Mouse (Mus musculus): ENCODE data around the gene 1700001C19Rik. TPM values are rescaled to one million over a fixed set of nuclear protein-coding genes. Genes with fewer than 3 reads are reported as not detected.

1700001C19Rik gene
- total RNA-seq, 2 experiments from 2014 or later: not detected

GRCm38 (mm10) chr17:47464248-47464965 is 27.2 kb upstream of the 1700001C19Rik start:
- no peak for ATAC-seq (replicated peaks; ENCODE audit: low FRiP score, poor library complexity, severe bottlenecking)

DNA sequence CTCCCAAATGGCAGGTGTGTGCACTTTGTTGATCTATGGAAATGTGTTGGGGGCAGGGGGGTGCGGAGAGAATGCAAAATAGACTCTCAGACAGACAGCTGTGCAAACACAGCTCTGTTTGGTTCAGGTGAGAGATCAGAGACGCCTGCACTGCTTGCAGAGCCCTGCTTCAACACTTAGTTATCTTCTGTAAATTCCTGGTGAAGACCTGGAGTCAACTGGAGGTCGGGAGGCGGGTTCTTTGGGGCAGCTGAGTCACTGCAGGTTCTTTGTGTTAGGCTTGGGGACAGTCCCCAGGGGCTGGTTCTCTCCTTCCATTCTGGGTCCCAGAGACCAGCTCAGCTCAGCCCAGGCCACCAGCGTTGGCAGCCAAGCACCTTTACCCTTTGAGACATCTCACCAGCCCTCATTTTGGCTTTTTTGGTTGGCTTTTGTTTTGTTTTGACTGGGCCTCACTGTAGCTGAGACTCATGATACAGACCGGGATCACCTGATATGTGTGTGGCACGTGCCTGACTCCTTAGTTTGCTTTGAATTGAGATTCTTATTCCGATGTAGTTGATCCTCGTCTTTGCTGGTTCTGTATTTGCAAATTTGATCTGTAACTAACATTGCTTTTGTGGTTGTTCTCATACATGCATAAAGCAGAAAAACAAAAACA is 25.7 kb upstream of the 1700001C19Rik start:
- ATAC-seq (replicated peaks; ENCODE audit: low FRiP score, poor library complexity, severe bottlenecking): no peak

DNA sequence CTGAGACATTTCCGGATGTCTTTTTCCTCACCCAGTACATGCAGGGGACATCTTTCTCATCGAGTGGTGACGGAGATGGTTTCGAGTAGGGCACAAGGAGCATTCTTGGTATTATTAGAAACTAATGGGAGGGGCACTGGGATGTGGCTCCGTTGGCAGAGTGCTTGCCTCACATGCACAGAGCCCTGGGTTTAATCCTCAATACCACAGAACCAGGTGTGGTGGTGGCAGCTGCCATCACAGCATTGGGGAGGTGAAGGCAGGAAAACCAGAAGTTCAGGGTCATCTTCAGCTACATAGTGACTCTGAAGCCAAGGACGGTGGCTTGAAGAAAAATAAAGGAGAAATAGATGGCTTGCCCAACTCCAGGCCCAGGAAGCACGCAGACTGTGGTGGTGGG is 25.0 kb upstream of the 1700001C19Rik start:
- ATAC-seq (replicated peaks; ENCODE audit: low FRiP score, poor library complexity, severe bottlenecking): no peak

GRCm38 (mm10) chr17:47461688-47462087 is 24.5 kb upstream of the 1700001C19Rik start:
- no peak for ATAC-seq (replicated peaks; ENCODE audit: low FRiP score, poor library complexity, severe bottlenecking)

GRCm38 (mm10) chr17:47459341-47459919 is 22.3 kb upstream of the 1700001C19Rik start:
- ATAC-seq (replicated peaks; ENCODE audit: low FRiP score, poor library complexity, severe bottlenecking): no peak

- ATAC-seq (replicated peaks; ENCODE audit: low FRiP score, poor library complexity, severe bottlenecking): no peak
These were observed 21.8 kb upstream of the 1700001C19Rik start for GRCm38 (mm10) chr17:47458936-47459335.

- ATAC-seq (replicated peaks; ENCODE audit: low FRiP score, poor library complexity, severe bottlenecking): no peak
These were observed 21.1 kb upstream of the 1700001C19Rik start for GRCm38 (mm10) chr17:47458310-47458709.

DNA sequence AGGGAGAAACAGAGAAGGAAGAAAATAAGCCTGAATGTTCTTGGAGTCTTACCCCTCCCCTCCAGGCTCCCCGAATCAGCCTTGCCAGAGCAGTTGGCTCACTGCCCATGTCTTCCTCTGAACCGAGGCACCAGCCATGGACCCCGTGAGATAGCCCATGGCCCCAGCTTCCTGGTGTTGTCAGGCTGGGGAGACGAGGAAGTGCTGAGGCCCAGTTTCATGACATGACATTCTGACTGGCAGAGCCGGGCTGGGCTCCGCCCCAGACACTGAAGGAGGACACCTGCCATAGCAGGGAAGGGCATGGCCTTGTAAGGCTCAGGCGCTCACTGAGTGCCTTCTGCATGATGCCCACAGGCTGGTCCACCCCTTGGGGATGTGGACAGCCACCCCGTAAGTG is 17.5 kb upstream of the 1700001C19Rik start:
- peak; percentile 68 for ATAC-seq (replicated peaks; ENCODE audit: low FRiP score, poor library complexity, severe bottlenecking)

DNA sequence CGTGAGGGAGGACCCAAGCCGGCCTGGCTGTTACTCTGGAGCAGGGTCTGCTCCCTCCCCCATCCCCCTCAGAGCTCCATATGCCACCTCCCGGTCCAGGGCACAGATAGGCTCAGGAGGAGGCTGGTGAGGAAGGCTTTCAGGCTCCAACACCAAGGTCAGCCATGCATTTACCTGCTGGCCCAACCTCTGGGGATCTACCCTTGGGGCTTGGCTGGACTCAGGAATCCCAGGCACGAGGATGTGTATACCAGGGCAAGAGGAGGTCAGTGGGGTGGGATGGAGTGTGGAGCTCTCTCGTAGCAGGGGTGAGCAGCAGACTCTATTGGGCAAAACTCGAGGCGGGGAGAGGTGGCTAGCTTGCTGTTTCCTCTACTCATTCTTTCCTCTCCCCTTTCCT is 15.7 kb upstream of the 1700001C19Rik start:
- ATAC-seq (replicated peaks; ENCODE audit: low FRiP score, poor library complexity, severe bottlenecking): no peak

- ATAC-seq (replicated peaks; ENCODE audit: low FRiP score, poor library complexity, severe bottlenecking): no peak
These were observed 13.8 kb upstream of the 1700001C19Rik start for GRCm38 (mm10) chr17:47450880-47451565.

GRCm38 (mm10) chr17:47450239-47450638 is 13.1 kb upstream of the 1700001C19Rik start:
- ATAC-seq (replicated peaks; ENCODE audit: low FRiP score, poor library complexity, severe bottlenecking): no peak

- ATAC-seq (replicated peaks; ENCODE audit: low FRiP score, poor library complexity, severe bottlenecking): no peak
These were observed 12.3 kb upstream of the 1700001C19Rik start for GRCm38 (mm10) chr17:47449432-47449831.

DNA sequence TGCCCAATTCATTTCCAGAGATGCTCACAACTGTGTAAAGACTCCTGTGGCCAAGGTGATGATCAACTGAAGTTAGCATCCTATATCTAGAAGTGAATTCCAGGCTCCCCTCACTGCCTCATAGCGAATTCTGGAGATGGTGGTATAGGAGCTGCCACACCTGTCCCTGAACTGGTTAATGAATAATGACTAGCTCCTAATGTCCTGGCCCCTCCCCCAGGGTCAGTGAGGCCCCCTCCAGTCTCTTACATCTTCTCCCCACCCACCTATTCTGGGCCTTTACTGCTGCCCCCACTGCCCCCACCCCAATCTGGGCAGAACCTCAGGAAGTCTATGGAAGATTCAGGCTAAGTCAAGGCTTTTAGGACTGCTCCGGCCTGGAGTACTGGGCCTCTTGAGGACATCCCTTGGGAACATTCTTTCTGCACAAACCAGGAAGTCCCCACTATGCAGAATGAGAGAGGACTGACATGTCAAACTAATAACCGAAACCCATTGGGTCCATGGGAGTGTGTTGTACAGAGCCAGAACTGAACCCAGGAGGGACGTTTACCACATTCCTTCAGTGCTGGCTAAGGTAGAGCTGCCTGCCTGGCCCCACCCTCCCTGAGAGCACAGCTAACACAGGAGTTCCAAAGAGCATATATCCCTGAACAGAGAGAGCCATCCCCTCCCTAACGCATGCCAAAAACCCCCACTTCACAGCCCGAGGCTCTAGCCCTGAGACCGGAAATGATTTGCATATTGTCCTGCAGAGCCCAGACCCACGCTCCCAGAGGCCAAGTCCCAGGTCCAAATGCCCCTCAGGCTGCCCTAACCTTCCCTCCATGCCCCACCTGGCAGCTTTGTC is 11.6 kb upstream of the 1700001C19Rik start:
- no peak for ATAC-seq (replicated peaks; ENCODE audit: low FRiP score, poor library complexity, severe bottlenecking)

DNA sequence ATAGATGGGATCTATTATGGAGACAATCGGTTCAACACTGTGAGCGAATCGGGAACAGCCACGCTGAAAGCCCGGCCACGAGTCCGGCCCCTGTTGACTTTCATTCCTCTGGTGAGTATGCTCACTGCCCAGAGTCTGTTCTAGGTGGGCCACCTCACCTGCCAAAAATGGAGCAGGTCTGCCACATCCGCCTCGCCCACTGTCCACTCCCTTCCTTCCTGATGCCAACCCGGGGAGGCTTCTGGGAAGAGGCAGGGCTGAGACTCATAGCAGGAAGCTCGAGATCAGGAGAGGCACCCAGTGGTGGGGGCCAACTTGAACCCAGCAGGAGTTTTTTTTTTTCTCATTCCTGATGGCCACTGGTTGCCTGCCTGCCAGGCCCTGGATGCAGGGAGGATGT is 9.4 kb upstream of the 1700001C19Rik start:
- no peak for ATAC-seq (replicated peaks; ENCODE audit: low FRiP score, poor library complexity, severe bottlenecking)

DNA sequence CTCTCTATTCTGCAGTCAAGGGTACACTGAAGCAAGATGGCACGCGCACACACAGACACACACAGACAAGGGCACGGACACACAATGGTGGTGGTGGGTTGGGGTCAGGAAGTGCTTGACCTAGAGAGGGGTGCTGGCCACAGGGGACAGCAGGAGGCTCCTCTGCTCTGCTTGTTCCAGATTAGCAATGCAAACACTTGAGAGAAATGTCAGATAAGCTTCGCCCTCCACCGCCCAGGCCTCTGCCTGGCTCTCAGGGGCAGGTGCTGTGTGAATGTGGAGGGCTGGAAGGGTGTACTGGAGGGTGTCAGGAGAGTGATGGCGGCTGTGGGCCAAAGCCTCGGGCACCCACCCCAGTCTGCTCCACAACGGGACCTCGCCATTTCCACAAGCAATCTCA is 8.8 kb upstream of the 1700001C19Rik start:
- ATAC-seq (replicated peaks; ENCODE audit: low FRiP score, poor library complexity, severe bottlenecking): no peak

- no peak for ATAC-seq (replicated peaks; ENCODE audit: low FRiP score, poor library complexity, severe bottlenecking)
These were observed 8.3 kb upstream of the 1700001C19Rik start for GRCm38 (mm10) chr17:47445518-47445917.

DNA sequence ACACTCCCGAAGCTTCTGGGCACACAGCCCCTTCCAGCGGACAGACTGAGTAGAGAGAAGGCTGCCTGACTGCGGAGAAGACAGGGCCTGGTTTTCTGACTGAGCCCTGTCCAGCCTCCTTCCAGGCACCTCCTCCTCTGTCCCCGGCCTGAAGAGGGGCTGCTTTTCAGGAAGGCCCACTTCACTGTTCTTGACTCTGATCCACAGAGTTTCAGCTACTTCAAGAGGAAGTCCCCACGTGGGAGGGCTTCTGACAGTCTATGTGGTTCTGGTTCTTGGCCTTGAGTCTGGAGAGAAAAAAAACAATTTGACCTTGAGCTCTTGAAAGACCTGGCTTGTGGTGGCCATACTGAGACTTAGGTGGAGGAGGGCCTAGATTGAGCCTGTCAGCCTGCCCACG is 6.9 kb upstream of the 1700001C19Rik start:
- no peak for ATAC-seq (replicated peaks; ENCODE audit: low FRiP score, poor library complexity, severe bottlenecking)

GRCm38 (mm10) chr17:47442271-47442670 is 5.1 kb upstream of the 1700001C19Rik start:
- ATAC-seq (replicated peaks; ENCODE audit: low FRiP score, poor library complexity, severe bottlenecking): no peak

- no peak for ATAC-seq (replicated peaks; ENCODE audit: low FRiP score, poor library complexity, severe bottlenecking)
These were observed 4.3 kb upstream of the 1700001C19Rik start for GRCm38 (mm10) chr17:47441296-47442051.

All from erythroblast, adult 5-6 weeks (primary cell).